Mouse (Mus musculus) G1E (cell line): ENCODE data around the gene Insig2.

Source experiments
- CTCF ChIP-seq: IDR thresholded peaks from 2 replicates; pipeline ENCODE4 v1.5.1; 2012; ENCODE audit warnings: low read depth, low read length, inconsistent platforms, mixed read lengths
- GATA1 ChIP-seq: IDR thresholded peaks from 2 replicates; pipeline ENCODE4 v1.6.1; 2012; ENCODE audit warnings: borderline replicate concordance, low read length, inconsistent platforms, mixed read lengths
- GATA2 ChIP-seq: IDR thresholded peaks from 2 replicates; pipeline ENCODE4 v1.6.1; 2012; ENCODE audit warnings: low read depth, low read length, inconsistent platforms, borderline replicate concordance
- POLR2AphosphoS5 ChIP-seq: IDR thresholded peaks from 2 replicates; pipeline ENCODE4 v1.6.1; 2012; ENCODE audit warnings: low read depth, low read length, inconsistent platforms; ENCODE audit not compliant: insufficient replicate concordance

GRCm38 (mm10) chr1:121330621-121331020, 1.8 kb downstream of the Insig2 start:
- TF ChIP-seq CTCF = no peak
- TF ChIP-seq POLR2AphosphoS5 = no peak
- no peak for TF ChIP-seq GATA2
- TF ChIP-seq GATA1 = no peak
